Mouse (Mus musculus) ovary, postnatal 36 days (tissue): ENCODE results near the gene Mrpl58.
"Not testable (repeated sequence)": the region's sequence is repeated elsewhere in the genome, so short reads cannot be mapped to it uniquely, and the experiment has no call there.

Experiments
- DNase-seq: peaks from one replicate; pipeline ENCODE4 v3.0.0; 2022; ENCODE audit warnings: low spot score, mixed read lengths

The Mrpl58 gene

GRCm38 (mm10) chr11:115382891-115383290, 20.7 kb upstream of the Mrpl58 start:
- DNase-seq = no peak

GRCm38 (mm10) chr11:115383701-115384474, 19.7 kb upstream of the Mrpl58 start:
- peak; percentile 48 for DNase-seq

GRCm38 (mm10) chr11:115384587-115384986, 19.0 kb upstream of the Mrpl58 start:
- no peak for DNase-seq

GRCm38 (mm10) chr11:115386859-115387258, 16.7 kb upstream of the Mrpl58 start:
- not testable (repeated sequence) for DNase-seq

GRCm38 (mm10) chr11:115391358-115391757, 12.2 kb upstream of the Mrpl58 start:
- no peak for DNase-seq

GRCm38 (mm10) chr11:115393721-115394325, 9.7 kb upstream of the Mrpl58 start:
- no peak for DNase-seq

GRCm38 (mm10) chr11:115398085-115398484, 5.5 kb upstream of the Mrpl58 start:
- DNase-seq = no peak

GRCm38 (mm10) chr11:115400126-115400525, 3.4 kb upstream of the Mrpl58 start:
- no peak for DNase-seq

GRCm38 (mm10) chr11:115400630-115401391, 2.7 kb upstream of the Mrpl58 start:
- DNase-seq = no peak

GRCm38 (mm10) chr11:115405723-115406122, 2.2 kb downstream of the Mrpl58 start:
- DNase-seq = no peak

- DNase-seq = no peak
These were observed 3.4 kb downstream of the Mrpl58 start for GRCm38 (mm10) chr11:115406858-115407401.

- DNase-seq = no peak
These were observed 4.8 kb downstream of the Mrpl58 start for GRCm38 (mm10) chr11:115408266-115408920.

GRCm38 (mm10) chr11:115409556-115409955, 6.0 kb downstream of the Mrpl58 start:
- DNase-seq = no peak

GRCm38 (mm10) chr11:115419531-115420237, 16.1 kb downstream of the Mrpl58 start, which contains the start of the genes Atp5h and Kctd2:
Atp5h (minus strand) TSS chr11:115419962.
Kctd2 (plus strand) TSS chr11:115420128.
- DNase-seq = peak; percentile 95

- DNase-seq = peak; percentile 69
These were observed 17.0 kb downstream of the Mrpl58 start for GRCm38 (mm10) chr11:115420336-115421190.

GRCm38 (mm10) chr11:115421328-115421727, 17.8 kb downstream of the Mrpl58 start:
- no peak for DNase-seq

GRCm38 (mm10) chr11:115421972-115422371, 18.4 kb downstream of the Mrpl58 start:
- no peak for DNase-seq

GRCm38 (mm10) chr11:115423091-115423490, 19.5 kb downstream of the Mrpl58 start:
- DNase-seq = no peak

- no peak for DNase-seq
These were observed 21.1 kb downstream of the Mrpl58 start for GRCm38 (mm10) chr11:115424666-115425065.

GRCm38 (mm10) chr11:115425671-115426070, 22.1 kb downstream of the Mrpl58 start:
- DNase-seq = no peak
